Mouse (Mus musculus) intestine, embryonic 14.5 days (tissue): ENCODE results near the gene Asgr1. TPM values are rescaled to one million over a fixed set of nuclear protein-coding genes. Genes with fewer than 3 reads are reported as not detected.

Experiments
- ATAC-seq: fragments of 200-750 bp; cut with Nextera tagmentation; replicated peaks from 2 replicates; pipeline ENCODE4 v1.8.0; 2017; ENCODE audit warnings: low read depth, moderate number of reproducible peaks, moderate TSS enrichment, moderate library complexity; ENCODE audit not compliant: low FRiP score, low TSS enrichment
- DNase-seq: peaks from one replicate; pipeline ENCODE4 v3.0.0-alpha.2; 2018; ENCODE audit warnings: low spot score
- H3K27ac ChIP-seq: fragments of 300-500 bp; sonication (generic); 2 replicates; pipeline ENCODE4 v1.5.1; 2014; ENCODE audit warnings: low read depth, mild to moderate bottlenecking, control low read depth
- H3K27me3 ChIP-seq: fragments of 300-500 bp; sonication (generic); replicated peaks from 2 replicates; pipeline ENCODE4 v1.6.1; 2014; ENCODE audit warnings: low read length, control low read depth; ENCODE audit not compliant: control insufficient read depth, insufficient read depth
- H3K36me3 ChIP-seq: fragments of 300-500 bp; sonication (generic); 2 replicates; pipeline ENCODE4 v1.6.1; 2014; ENCODE audit warnings: low read length, control low read depth; ENCODE audit not compliant: control insufficient read depth, insufficient read depth
- H3K4me1 ChIP-seq: fragments of 300-500 bp; sonication (generic); replicated peaks from 2 replicates; pipeline ENCODE4 v1.6.1; 2014; ENCODE audit warnings: low read length, control low read depth, mixed read lengths; ENCODE audit not compliant: control insufficient read depth, insufficient read depth
- H3K4me2 ChIP-seq: fragments of 300-500 bp; sonication (generic); 2 replicates; pipeline ENCODE4 v1.6.1; 2014; ENCODE audit warnings: low read length
- H3K4me3 ChIP-seq: fragments of 300-500 bp; sonication (generic); 2 replicates; pipeline ENCODE4 v1.5.1; 2014; ENCODE audit warnings: low read depth, low read length, control low read depth, mixed read lengths
- H3K9ac ChIP-seq: fragments of 300-500 bp; sonication (generic); 2 replicates; pipeline ENCODE4 v1.6.1; 2014; ENCODE audit warnings: mild to moderate bottlenecking, low read length
- H3K9me3 ChIP-seq: fragments of 300-500 bp; sonication (generic); 2 replicates; pipeline ENCODE4 v1.6.1; 2016; ENCODE audit warnings: low read length, control low read depth; ENCODE audit not compliant: control insufficient read depth
- WGBS: fragments of 180-500 bp; shearing (Covaris S2); extraction: QIAGEN DNeasy Blood & Tissue Kit; methylation state at CpG from one replicate; pipeline ENCODE4 v1.1.7; 2014; 5-methylcytosine and 5-hydroxymethylcytosine counted together
- polyA plus RNA-seq: library from polyadenylated mRNA; unstranded; fragments of >200 nt; fragmentation: Nextera tagmentation; extraction: Ambion mirVana; gene quantifications from 2 replicates; pipeline ENCODE4 v1.2.1, GENCODE M21; 2014

Asgr1 gene
- polyA plus RNA-seq, 1 experiment from 2014 or later: 0.26 TPM

- DNase-seq: no peak
- H3K27ac ChIP-seq: no peak overlapping the region
Observed at GRCm38 (mm10) chr11:70080803-70081590, 27.1 kb downstream of the Asgr1 start.

GRCm38 (mm10) chr11:70084563-70084962 is 30.7 kb downstream of the Asgr1 start:
- Histone ChIP-seq H3K27me3 (no peaks in the 10 kb centered on the region), H3K36me3 (no peaks in the 10 kb centered on the region), H3K4me2 (no peak overlapping the region), H3K27ac (no peak overlapping the region), H3K9ac (no peak overlapping the region), H3K4me3 (no peak overlapping the region), H3K4me1 (no peaks in the 10 kb centered on the region), H3K9me3 (0 out of 2 replicates have a peak, but pooled peaks cover 2% of the 10 kb centered on the region)
- 86% methylated on average over 8 of the region's 8 CpGs for WGBS
- ATAC-seq (no peak), DNase-seq (no peak)

More at GRCm38 (mm10) chr11:70080803-70081590, 27.1 kb downstream of the Asgr1 start:
- H3K4me1 ChIP-seq: no peaks in the 10 kb centered on the region
- no peaks in the 10 kb centered on the region for H3K9me3 ChIP-seq
- WGBS: 86% methylated on average over 15 of the region's 15 CpGs
- H3K9ac ChIP-seq: no peak overlapping the region
- no peaks in the 10 kb centered on the region for H3K36me3 ChIP-seq
- no peak for ATAC-seq
- no peak overlapping the region for H3K4me3 ChIP-seq
- H3K27me3 ChIP-seq: no peaks in the 10 kb centered on the region
- H3K4me2 ChIP-seq: no peak overlapping the region

GRCm38 (mm10) chr11:70091986-70092783 is 38.3 kb downstream of the Asgr1 start, which contains the start of gene Asgr2:
Gene Asgr2, plus strand, starts transcription at chr11:70092644.
- Histone ChIP-seq H3K9ac (no peak within 1 kb of the TSS), H3K4me2 (no peak within 1 kb of the TSS), H3K9me3 (0 out of 2 replicates have a peak, but pooled peaks cover 2% of the 10 kb centered on the region), H3K36me3 (no peaks in the 10 kb centered on the region), H3K4me1 (no peaks in the 10 kb centered on the region), H3K4me3 (no peak within 1 kb of the TSS), H3K27me3 (no peaks in the 10 kb centered on the region), H3K27ac (no peak within 1 kb of the TSS)
- WGBS: 72% methylated on average over 12 of the region's 12 CpGs
- no peak for ATAC-seq
- no peak for DNase-seq

- Histone ChIP-seq H3K4me2 (no peak overlapping the region), H3K36me3 (no peaks in the 10 kb centered on the region), H3K9ac (no peak overlapping the region), H3K27me3 (no peaks in the 10 kb centered on the region), H3K27ac (no peak overlapping the region), H3K4me1 (no peaks in the 10 kb centered on the region), H3K4me3 (no peak overlapping the region), H3K9me3 (no peaks in the 10 kb centered on the region)
- DNase-seq (no peak), ATAC-seq (no peak)
- 56% methylated on average over 11 of the region's 11 CpGs for WGBS
Observed at GRCm38 (mm10) chr11:70097396-70097795, 43.5 kb downstream of the Asgr1 start.

- no peak overlapping the region for H3K27ac ChIP-seq
- no peaks in the 10 kb centered on the region for H3K36me3 ChIP-seq
- ATAC-seq (no peak), DNase-seq (no peak)
- H3K9me3 ChIP-seq: no peaks in the 10 kb centered on the region
- no peaks in the 10 kb centered on the region for H3K4me1 ChIP-seq
- no peak overlapping the region for H3K4me2 ChIP-seq
- 82% methylated on average over 2 of the region's 2 CpGs for WGBS
- no peaks in the 10 kb centered on the region for H3K27me3 ChIP-seq
- no peak overlapping the region for H3K9ac ChIP-seq
- no peak overlapping the region for H3K4me3 ChIP-seq
Observed at GRCm38 (mm10) chr11:70099102-70099501, 45.2 kb downstream of the Asgr1 start.

GRCm38 (mm10) chr11:70099809-70100208 is 45.9 kb downstream of the Asgr1 start:
- H3K27ac ChIP-seq: no peak overlapping the region
- no peaks in the 10 kb centered on the region for H3K27me3 ChIP-seq

GRCm38 (mm10) chr11:70103701-70104315 is 49.9 kb downstream of the Asgr1 start:
- Histone ChIP-seq H3K9ac (no peak overlapping the region), H3K9me3 (no peaks in the 10 kb centered on the region), H3K27ac (no peak overlapping the region), H3K4me2 (no peak overlapping the region), H3K27me3 (no peaks in the 10 kb centered on the region), H3K4me1 (no peaks in the 10 kb centered on the region), H3K4me3 (no peak overlapping the region), H3K36me3 (no peaks in the 10 kb centered on the region)
- DNase-seq (no peak), ATAC-seq (no peak)
- WGBS: 78% methylated on average over 14 of the region's 14 CpGs

More at GRCm38 (mm10) chr11:70099809-70100208, 45.9 kb downstream of the Asgr1 start:
- ATAC-seq (no peak), DNase-seq (no peak)
- H3K36me3 ChIP-seq: no peaks in the 10 kb centered on the region
- no peak overlapping the region for H3K4me2 ChIP-seq
- H3K4me1 ChIP-seq: no peaks in the 10 kb centered on the region
- H3K9me3 ChIP-seq: no peaks in the 10 kb centered on the region
- H3K4me3 ChIP-seq: no peak overlapping the region
- no peak overlapping the region for H3K9ac ChIP-seq
- WGBS: 89% methylated on average over 2 of the region's 2 CpGs

GRCm38 (mm10) chr11:70107085-70107484 is 53.2 kb downstream of the Asgr1 start:
- 54% methylated on average over 8 of the region's 8 CpGs for WGBS
- Histone ChIP-seq H3K27me3 (no peaks in the 10 kb centered on the region), H3K4me2 (no peak overlapping the region), H3K36me3 (no peaks in the 10 kb centered on the region), H3K4me1 (no peaks in the 10 kb centered on the region), H3K27ac (no peak overlapping the region), H3K9ac (no peak overlapping the region), H3K9me3 (0 out of 2 replicates have a peak, but pooled peaks cover 2% of the 10 kb centered on the region), H3K4me3 (no peak overlapping the region)
- ATAC-seq (no peak), DNase-seq (no peak)
